Mouse (Mus musculus): ENCODE measurements at regions not wholly inside any gene's neighbourhood (a gene's known extent, or its start where the extent isn't known, plus 50 kb on each side); places are given as distances from the start of the nearest gene placed in this dataset.
A peak's percentile ranks its signal among the peaks of the same experiment; 100 is the strongest.

DNA sequence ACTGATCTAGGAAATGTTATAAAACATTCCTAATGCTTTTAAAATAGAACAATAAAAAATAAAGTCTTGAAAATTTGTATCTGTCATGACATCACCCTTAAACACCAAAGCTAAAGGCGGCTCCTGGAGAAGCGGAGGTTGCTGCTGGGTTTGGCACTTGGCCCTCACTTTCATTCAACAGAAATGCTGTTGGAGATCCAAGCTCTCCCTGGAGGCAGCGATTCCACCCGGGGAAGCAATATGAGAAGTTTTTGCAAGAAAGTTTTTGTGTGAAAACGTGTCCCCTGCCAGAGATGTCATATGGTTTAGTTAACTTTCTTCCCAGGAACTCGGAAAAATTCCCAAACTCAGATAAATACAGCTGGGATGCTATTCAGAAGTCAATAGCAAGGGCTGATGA is 51.5 kb upstream of the Map4k3 start:
- no peaks in the 10 kb centered on the region for H3K9me3 ChIP-seq (ENCODE audit: low read length)
- H3K4me2 ChIP-seq (ENCODE audit: low read depth, low read length, poor library complexity, severe bottlenecking), result no peak overlapping the region
- H3K4me3 ChIP-seq (ENCODE audit: low read depth, low read length), result no peak overlapping the region
- H3K36me3 ChIP-seq (ENCODE audit: insufficient read depth, low read length), result no peaks in the 10 kb centered on the region
- 76% methylated on average over 6 of the region's 6 CpGs for WGBS
- no peak overlapping the region for H3K9ac ChIP-seq (replicated peaks; ENCODE audit: low read length, poor library complexity, severe bottlenecking)
- DNase-seq (ENCODE audit: low spot score) (peak; percentile 44), ATAC-seq (ENCODE audit: low FRiP score) (no peak)
- no peak overlapping the region for H3K27ac ChIP-seq (ENCODE audit: low read depth, low read length)
- H3K4me1 ChIP-seq (ENCODE audit: insufficient read depth, low read length), result no peaks in the 10 kb centered on the region
- no peak for TF ChIP-seq CTCF (IDR thresholded peaks at IDR 0.05)
- H3K27me3 ChIP-seq (ENCODE audit: insufficient read depth, low read length), result no peaks in the 10 kb centered on the region
